Mouse (Mus musculus) heart, postnatal 14 days (tissue): ENCODE results near the gene Rsl24d1. TPM values are rescaled to one million over a fixed set of nuclear protein-coding genes. Genes with fewer than 3 reads are reported as not detected.
"Not testable (repeated sequence)": the region's sequence is repeated elsewhere in the genome, so short reads cannot be mapped to it uniquely, and the experiment has no call there.

Experiments used
- DNase-seq, 2 experiments: peaks; one replicate each; pipeline ENCODE4 v3.0.0; 2021 to 2022
- intact Hi-C: fragments of 180-260 bp; cut with DNase I; formaldehyde crosslinking; loops from one replicate; pipeline ENCODE4 v1.15.1; 2025
- total RNA-seq, 2 experiments: library from RNA; stranded (reverse); gene quantifications; 2 replicates each; pipeline ENCODE4 v1.2.3; 2021

The Rsl24d1 gene
- total RNA-seq, 2 experiments from 2014 or later: 48.5 to 56.0 TPM

- DNase-seq: no peak
- intact Hi-C loops: loop anchor here (5.0 kb wide), 1 partner anchor 202 kb away; no protein-coding TSS in a partner anchor
Observed at GRCm38 (mm10) chr9:73094580-73094979, 18.6 kb upstream of the Rsl24d1 start.

GRCm38 (mm10) chr9:73097898-73098297, 15.3 kb upstream of the Rsl24d1 start:
- intact Hi-C loops: no loop called here

GRCm38 (mm10) chr9:73101536-73101935, 11.7 kb upstream of the Rsl24d1 start, which contains the start of gene Khdc3:
Khdc3 (plus strand) TSS chr9:73101836.
- intact Hi-C loops: no loop called here

More at GRCm38 (mm10) chr9:73097898-73098297, 15.3 kb upstream of the Rsl24d1 start:
- DNase-seq: no peak

GRCm38 (mm10) chr9:73102181-73102580, 11.0 kb upstream of the Rsl24d1 start, which contains the start of gene Gm20509:
Gm20509 (plus strand) TSS chr9:73102470.
- intact Hi-C loops: no loop called here
- DNase-seq: no peak

More at GRCm38 (mm10) chr9:73101536-73101935, 11.7 kb upstream of the Rsl24d1 start, which contains the start of gene Khdc3:
- DNase-seq: no peak

GRCm38 (mm10) chr9:73103159-73103879, 9.9 kb upstream of the Rsl24d1 start:
- intact Hi-C loops: no loop called here
- peak; percentile 39 to 58 for DNase-seq

- intact Hi-C loops: no loop called here
- DNase-seq: no peak
Observed at GRCm38 (mm10) chr9:73103880-73104198, 9.4 kb upstream of the Rsl24d1 start.

GRCm38 (mm10) chr9:73105141-73105540, 8.1 kb upstream of the Rsl24d1 start:
- no peak for DNase-seq
- intact Hi-C loops: no loop called here

- intact Hi-C loops: no loop called here
Observed at GRCm38 (mm10) chr9:73105771-73106170, 7.5 kb upstream of the Rsl24d1 start.

GRCm38 (mm10) chr9:73116704-73117103, 3.5 kb downstream of the Rsl24d1 start:
- intact Hi-C loops, DNase-seq: not testable (repeated sequence)

More at GRCm38 (mm10) chr9:73105771-73106170, 7.5 kb upstream of the Rsl24d1 start:
- DNase-seq: no peak

- no peak for DNase-seq
- intact Hi-C loops: no loop called here
Observed at GRCm38 (mm10) chr9:73118012-73118411, 4.8 kb downstream of the Rsl24d1 start.

GRCm38 (mm10) chr9:73121735-73122134, 8.5 kb downstream of the Rsl24d1 start:
- peak in 1 of 2 experiments; percentile 26 for DNase-seq
- intact Hi-C loops: no loop called here

- DNase-seq: no peak
- intact Hi-C loops: no loop called here
Observed at GRCm38 (mm10) chr9:73125043-73125570, 11.9 kb downstream of the Rsl24d1 start.

GRCm38 (mm10) chr9:73127457-73127856, 14.2 kb downstream of the Rsl24d1 start:
- intact Hi-C loops: no loop called here
- no peak for DNase-seq

GRCm38 (mm10) chr9:73129875-73130274, 16.6 kb downstream of the Rsl24d1 start:
- intact Hi-C loops: no loop called here
- no peak for DNase-seq

- intact Hi-C loops: no loop called here
- no peak for DNase-seq
Observed at GRCm38 (mm10) chr9:73130529-73130928, 17.3 kb downstream of the Rsl24d1 start.

GRCm38 (mm10) chr9:73137341-73137886, 24.2 kb downstream of the Rsl24d1 start:
- intact Hi-C loops: no loop called here
- DNase-seq: no peak

GRCm38 (mm10) chr9:73154347-73154746, 41.1 kb downstream of the Rsl24d1 start:
- intact Hi-C loops: no loop called here
- DNase-seq: no peak

- DNase-seq: no peak
- intact Hi-C loops: no loop called here
Observed at GRCm38 (mm10) chr9:73157968-73158367, 44.7 kb downstream of the Rsl24d1 start.

- intact Hi-C loops: no loop called here
- no peak for DNase-seq
Observed at GRCm38 (mm10) chr9:73159265-73159664, 46.0 kb downstream of the Rsl24d1 start.

- peak; percentile 74 to 82 for DNase-seq
- intact Hi-C loops: loop anchor here (1.0 to 2.0 kb wide), 2 partner anchors 821 to 916 kb away; no protein-coding TSS in a partner anchor
Observed at GRCm38 (mm10) chr9:73162571-73163333, 49.5 kb downstream of the Rsl24d1 start.

- DNase-seq: peak in 1 of 2 experiments; percentile 8
- intact Hi-C loops: no loop called here
Observed at GRCm38 (mm10) chr9:73165631-73166030, 52.4 kb downstream of the Rsl24d1 start.
